Mouse (Mus musculus) intestine, embryonic 16.5 days (tissue): ENCODE measurements around the gene Srrm1. TPM values are rescaled to one million over a fixed set of nuclear protein-coding genes. Genes with fewer than 3 reads are reported as not detected.

Experiments used
- ATAC-seq: fragments of 200-750 bp; cut with Nextera tagmentation; 2 replicates; pipeline ENCODE4 v1.8.0; 2017; ENCODE audit warnings: moderate TSS enrichment, moderate library complexity
- H3K27ac ChIP-seq: fragments of 300-500 bp; sonication (generic); 2 replicates; pipeline ENCODE4 v1.5.1; 2014; ENCODE audit warnings: mild to moderate bottlenecking, low read length
- H3K27me3 ChIP-seq: fragments of 300-500 bp; sonication (generic); replicated peaks from 2 replicates; pipeline ENCODE4 v1.6.1; 2014; ENCODE audit warnings: low read length, control low read depth, mixed read lengths; ENCODE audit not compliant: control insufficient read depth, insufficient read depth
- H3K36me3 ChIP-seq: fragments of 300-500 bp; sonication (generic); 2 replicates; pipeline ENCODE4 v1.6.1; 2014; ENCODE audit warnings: low read length, control low read depth; ENCODE audit not compliant: control insufficient read depth, insufficient read depth
- H3K4me1 ChIP-seq: fragments of 300-500 bp; sonication (generic); 2 replicates; pipeline ENCODE4 v1.6.1; 2014; ENCODE audit warnings: low read length, control low read depth, mixed read lengths; ENCODE audit not compliant: control insufficient read depth, insufficient read depth
- H3K4me2 ChIP-seq: fragments of 300-500 bp; sonication (generic); 2 replicates; pipeline ENCODE4 v1.6.1; 2014; ENCODE audit warnings: low read depth, low read length, control low read depth
- H3K4me3 ChIP-seq: fragments of 300-500 bp; sonication (generic); 2 replicates; pipeline ENCODE4 v1.5.1; 2014; ENCODE audit warnings: mild to moderate bottlenecking, low read length
- H3K9ac ChIP-seq: fragments of 300-500 bp; sonication (generic); 2 replicates; pipeline ENCODE4 v1.6.1; 2014; ENCODE audit warnings: low read depth, low read length
- H3K9me3 ChIP-seq: fragments of 300-500 bp; sonication (generic); 2 replicates; pipeline ENCODE4 v1.6.1; 2016; ENCODE audit warnings: low read length, control low read depth; ENCODE audit not compliant: control insufficient read depth
- WGBS: fragments of 180-500 bp; shearing (Covaris S2); extraction: QIAGEN DNeasy Blood & Tissue Kit; methylation state at CpG from one replicate; pipeline ENCODE4 v1.1.7; 2014; 5-methylcytosine and 5-hydroxymethylcytosine counted together
- polyA plus RNA-seq: library from polyadenylated mRNA; unstranded; fragments of >200 nt; fragmentation: Nextera tagmentation; extraction: Ambion mirVana; gene quantifications from 2 replicates; pipeline ENCODE4 v1.2.1, GENCODE M21; 2015

The Srrm1 gene
- polyA plus RNA-seq, 1 experiment from 2014 or later = 176 TPM

DNA sequence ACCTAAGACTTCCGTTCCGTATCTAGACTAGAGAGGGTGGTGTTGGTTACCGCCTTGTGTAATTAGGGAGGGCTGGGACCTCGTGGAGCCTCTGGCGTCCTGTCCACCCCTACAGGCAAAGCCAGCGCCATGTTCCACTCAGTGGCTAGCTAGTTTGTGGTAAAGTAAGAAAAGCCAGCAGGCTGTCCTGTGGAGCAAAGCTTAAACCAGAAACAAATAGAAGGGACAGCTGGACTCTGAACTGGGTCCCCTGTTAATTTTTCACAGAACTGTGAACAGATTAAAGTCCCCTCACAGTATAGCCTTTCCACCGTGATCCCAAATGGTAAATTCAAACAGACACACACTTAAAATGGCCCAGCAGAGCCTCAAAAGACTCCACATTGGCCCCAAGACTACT, 78.4 kb downstream of the Srrm1 start:
- Histone ChIP-seq H3K4me1 (peaks cover 29% of the 10 kb centered on the region), H3K9me3 (no peaks in the 10 kb centered on the region), H3K36me3 (no peaks in the 10 kb centered on the region), H3K4me3 (no peak overlapping the region), H3K9ac (no peak overlapping the region), H3K27me3 (no peaks in the 10 kb centered on the region), H3K4me2 (no peak overlapping the region), H3K27ac (peak overlapping the region; percentile 82)
- ATAC-seq = no peak
- WGBS = 59% methylated on average over 7 of the region's 7 CpGs

DNA sequence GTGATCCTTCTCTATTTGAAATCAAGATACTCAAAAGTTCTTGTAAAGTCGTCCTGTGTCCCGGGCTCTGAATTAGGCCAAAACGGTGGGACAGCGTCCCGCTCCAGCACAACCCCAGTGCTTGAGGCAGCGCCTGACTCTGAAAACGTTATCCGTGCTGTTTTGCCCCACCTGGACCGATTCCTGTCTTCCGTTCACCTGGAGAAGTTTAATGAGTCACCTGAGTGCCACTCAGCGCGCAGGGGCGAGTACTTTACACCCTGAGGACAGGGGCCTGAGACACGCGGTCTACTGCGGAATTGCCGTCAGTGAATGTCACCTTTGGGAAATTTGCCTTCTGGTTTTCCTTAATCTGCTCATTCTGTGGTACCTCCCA, 79.8 kb downstream of the Srrm1 start:
- Histone ChIP-seq H3K4me1 (peaks cover 35% of the 10 kb centered on the region), H3K9me3 (no peaks in the 10 kb centered on the region), H3K27me3 (no peaks in the 10 kb centered on the region), H3K36me3 (no peaks in the 10 kb centered on the region), H3K9ac (peak overlapping the region; percentile 57), H3K4me3 (peak overlapping the region; percentile 46), H3K4me2 (peak overlapping the region; percentile 55), H3K27ac (peak overlapping the region; percentile 68)
- WGBS = 5% methylated on average over 17 of the region's 17 CpGs
- ATAC-seq = peak; percentile 44

DNA sequence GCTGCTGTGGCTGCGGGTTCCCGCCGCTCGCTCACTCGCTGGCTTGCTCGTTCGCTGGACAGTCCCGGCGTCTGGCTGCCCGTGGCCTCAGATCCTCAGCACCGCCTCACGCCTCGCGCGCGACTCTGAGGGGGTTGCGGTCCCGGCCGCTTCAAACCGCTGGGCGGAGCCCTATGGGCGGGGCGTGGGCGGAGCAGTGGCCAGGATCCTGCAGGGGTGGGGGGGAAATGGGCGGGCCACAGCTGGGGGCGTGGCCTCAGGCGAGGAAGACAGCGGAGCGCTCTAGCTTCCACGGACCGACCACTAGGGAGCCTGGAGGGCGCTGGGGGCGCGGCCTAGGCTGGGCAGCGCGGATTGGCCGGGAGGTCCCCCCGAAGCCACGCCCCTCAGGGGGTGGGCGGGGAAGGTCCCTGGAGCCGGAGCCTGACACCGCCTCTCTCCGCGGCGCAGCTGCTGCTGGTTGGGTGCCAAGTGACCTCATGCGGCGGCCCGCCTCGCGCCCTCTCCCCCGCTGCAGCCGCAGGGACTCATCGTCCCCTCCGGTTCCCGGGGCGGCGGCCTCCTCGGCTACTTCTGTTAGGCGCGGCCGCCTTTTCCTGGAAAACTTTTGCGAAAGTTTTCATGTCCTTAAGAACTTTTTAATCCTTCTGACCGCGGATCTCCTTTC, 80.3 kb downstream of the Srrm1 start, which contains the start of gene Clic4:
TSS of gene Clic4 (minus strand) at position 175 of the 667 bp plus-strand sequence.
- H3K9ac ChIP-seq = peak within 1 kb of the TSS; percentile 92
- H3K4me3 ChIP-seq = peak within 1 kb of the TSS; percentile 62
- H3K27ac ChIP-seq = peak within 1 kb of the TSS; percentile 97
- no peaks in the 10 kb centered on the region for H3K9me3 ChIP-seq
- peak; percentile 97 for ATAC-seq
- under 1% methylated on average over 56 of the region's 64 CpGs for WGBS
- H3K27me3 ChIP-seq = no peaks in the 10 kb centered on the region
- peaks cover 39% of the 10 kb centered on the region for H3K4me1 ChIP-seq
- H3K36me3 ChIP-seq = no peaks in the 10 kb centered on the region
- peak within 1 kb of the TSS; percentile 65 for H3K4me2 ChIP-seq

DNA sequence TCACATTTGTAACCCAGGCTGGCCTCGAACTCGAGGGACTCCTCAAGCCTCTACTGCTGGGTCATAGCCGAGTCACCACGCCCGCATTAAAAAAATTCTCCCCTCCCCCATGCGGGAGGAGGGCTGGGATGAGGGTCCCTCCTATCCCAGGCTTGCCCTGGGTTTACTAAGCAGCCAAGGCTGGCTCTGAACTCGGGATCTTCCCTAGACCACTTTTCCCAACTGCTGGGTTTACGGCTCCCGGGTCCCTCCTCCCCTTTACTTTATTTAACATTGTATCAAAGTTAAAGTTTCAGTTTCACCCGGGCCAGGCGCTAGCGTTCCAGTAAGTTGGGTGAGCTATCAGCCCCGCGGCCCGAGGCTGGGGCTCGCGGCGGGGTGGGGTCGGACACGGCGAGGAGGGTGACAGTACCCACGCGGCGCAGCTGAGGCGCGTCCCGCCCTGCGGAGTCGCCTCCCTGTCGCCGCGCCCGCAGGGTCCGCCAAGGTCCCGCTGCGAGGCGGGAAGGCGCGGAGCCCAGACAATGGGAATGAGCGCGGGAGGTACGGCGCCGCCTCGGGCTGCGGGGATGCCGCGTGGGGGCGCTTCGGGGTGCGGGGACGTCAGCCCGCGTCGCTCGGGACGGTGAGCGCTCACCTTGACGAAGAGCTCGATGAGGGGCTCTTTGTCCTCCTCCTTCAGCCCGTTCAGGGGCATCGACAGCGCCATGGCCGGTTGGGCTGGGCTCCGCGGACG, 81.1 kb downstream of the Srrm1 start:
- peak; percentile 30; the same call in 1 of the 2 replicates for ATAC-seq

DNA sequence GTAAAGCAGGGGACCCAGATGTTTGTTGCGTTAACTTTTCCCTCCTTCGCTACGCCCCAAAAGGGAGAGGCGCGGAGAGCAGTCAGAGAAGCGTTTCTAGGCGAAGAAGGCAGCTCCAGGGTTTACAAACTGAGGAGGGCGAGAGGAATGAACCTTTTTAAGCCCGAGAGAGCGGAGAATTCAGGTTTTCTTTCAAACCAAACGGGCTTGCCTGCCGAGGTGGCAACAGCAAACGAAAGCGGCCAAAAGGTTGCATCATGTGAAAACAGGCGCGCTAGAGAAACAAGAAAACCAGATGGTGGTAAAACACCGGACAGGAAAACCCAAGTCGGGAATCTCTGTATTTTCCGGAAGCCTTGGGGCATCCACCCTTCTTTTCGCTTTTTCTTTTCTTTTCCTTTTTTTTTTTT, 81.7 kb downstream of the Srrm1 start:
- peak overlapping the region; percentile 62 for H3K4me3 ChIP-seq
- under 1% methylated on average over 20 of the region's 20 CpGs for WGBS
- no peaks in the 10 kb centered on the region for H3K27me3 ChIP-seq
- H3K4me2 ChIP-seq = peak overlapping the region; percentile 65
- peaks cover 41% of the 10 kb centered on the region for H3K4me1 ChIP-seq
- peak overlapping the region; percentile 97 for H3K27ac ChIP-seq
- H3K9me3 ChIP-seq = no peaks in the 10 kb centered on the region
- H3K36me3 ChIP-seq = no peaks in the 10 kb centered on the region
- H3K9ac ChIP-seq = peak overlapping the region; percentile 92
- no peak for ATAC-seq

More for the DNA sequence above, 81.1 kb downstream of the Srrm1 start:
- Histone ChIP-seq H3K4me3 (peak overlapping the region; percentile 62), H3K9me3 (no peaks in the 10 kb centered on the region), H3K4me2 (peak overlapping the region; percentile 65), H3K9ac (peak overlapping the region; percentile 92), H3K27ac (peak overlapping the region; percentile 97), H3K4me1 (peaks cover 42% of the 10 kb centered on the region), H3K27me3 (no peaks in the 10 kb centered on the region), H3K36me3 (no peaks in the 10 kb centered on the region)
- 0% methylated on average over 66 of the region's 67 CpGs for WGBS

Other genes starting within 250 kb of the Srrm1 start
- gene Runx3, start 232.7 kb downstream of the Srrm1 start, polyA plus RNA-seq = 0.31 and 0.33 TPM in 2 replicates
- 107 and 109 TPM in 2 replicates for gene Clic4, start 80.5 kb downstream of the Srrm1 start, polyA plus RNA-seq
- 6.1 and 7.3 TPM in 2 replicates for gene Ncmap, start 44.9 kb upstream of the Srrm1 start, polyA plus RNA-seq
- 14.1 and 14.5 TPM in 2 replicates for gene Rcan3, start 80.5 kb upstream of the Srrm1 start, polyA plus RNA-seq
- 0.27 and 0.29 TPM in 2 replicates for gene Stpg1, start 141.5 kb upstream of the Srrm1 start, polyA plus RNA-seq
- gene Nipal3, start 141.7 kb upstream of the Srrm1 start, polyA plus RNA-seq = 5.2 and 5.6 TPM in 2 replicates
- gene Grhl3, start 220.3 kb upstream of the Srrm1 start, polyA plus RNA-seq = 2.5 and 2.9 TPM in 2 replicates